ENCODE assay signal across 9 mouse cellular contexts in genomic region chr15:84960692-84961091, GRCm38 (mm10). TPM values are rescaled to one million over a fixed set of nuclear protein-coding genes. Genes with fewer than 3 reads are reported as not detected.
A peak's percentile ranks its signal among the peaks of the same experiment; 100 is the strongest.
DNase-seq lines count a peak whose midpoint lies in the region; TF ChIP-seq lines count a peak whose summit lies in the region.
"Had no signal": no experiment of that assay in that cellular context is flagged by ENCODE, and none has a peak within 500 bp of the region (broad histone marks: within the 10 kb centered on the region; RNA-seq: fewer than 3 reads in every experiment).

No protein-coding gene starts in this region.

- peak; percentile 42 to 67 for DNase-seq in adrenal gland, adult (ENCODE audit: inconsistent age in 2 of 2, low spot score in 1 of 2)
- DNase-seq in adrenal gland, postnatal 4 days (ENCODE audit: low spot score in 2 of 2): no peak
- peak; percentile 35 for DNase-seq in ovary, adult 18-20 months (ENCODE audit: low spot score)
- DNase-seq in ovary, postnatal 10 days (ENCODE audit: low spot score): no peak
- DNase-seq in layer of hippocampus, adult 2 months (ENCODE audit: low spot score in 2 of 2): peak; percentile 57 to 65
- DNase-seq in right cerebral cortex, postnatal 4 days: peak; percentile 33
- DNase-seq in yolk sac, embryonic 10.5 days (ENCODE audit: low spot score): no peak
- no peak for DNase-seq in lung, postnatal 36 days
- DNase-seq: liver had no signal

- peak overlapping the region; percentile 91 for H3K27ac ChIP-seq in layer of hippocampus, adult 2 months

- peak overlapping the region; percentile 45 for H3K4me3 ChIP-seq in layer of hippocampus, adult 2 months

- peak; percentile 62 for TF ChIP-seq CTCF in layer of hippocampus, adult 2 months (conservative IDR thresholded peaks at IDR 0.05)

RNA-seq across cellular contexts. Expression of gene 5031439G07Rik, which starts 27.7 kb away (rescaled TPM):
- total RNA-seq in adrenal gland, postnatal 4 days (2021): 10 to 100 TPM; 40.4 to 44.4 TPM
- 10 to 100 TPM; 85.0 to 95.0 TPM for total RNA-seq in layer of hippocampus, adult 2 months (2021)

RNA-seq across cellular contexts. Expression of gene Nup50, which starts 37.5 kb away (rescaled TPM):
- 10 to 100 TPM; 32.6 to 38.2 TPM for total RNA-seq in adrenal gland, postnatal 4 days (2021)
- 10 to 100 TPM; 32.0 to 33.3 TPM for total RNA-seq in layer of hippocampus, adult 2 months (2021)

RNA-seq across cellular contexts. Expression of gene Gm29666, which starts 40.9 kb away (rescaled TPM):
- under 1 TPM; 0.65 to 0.70 TPM for total RNA-seq in adrenal gland, postnatal 4 days (2021)
- total RNA-seq in layer of hippocampus, adult 2 months (2021): 1 to 10 TPM; 1.4 to 1.7 TPM

RNA-seq across cellular contexts. Expression of gene Upk3a, which starts 56.2 kb away (rescaled TPM):
- not detected for total RNA-seq in adrenal gland, postnatal 4 days (2021)
- not detected for total RNA-seq in layer of hippocampus, adult 2 months (2021)

Comparison
In these comparisons a context has a peak if more than half of its experiments do, and no peak if none do; other contexts are left out.
1. DNase-seq: peak in adrenal gland, adult (2 of 2), ovary, adult 18-20 months (single experiment), layer of hippocampus, adult 2 months (2 of 2) and right cerebral cortex, postnatal 4 days (single experiment); none in adrenal gland, postnatal 4 days (0 of 2), ovary, postnatal 10 days (single experiment), yolk sac, embryonic 10.5 days (single experiment) and lung, postnatal 36 days (single experiment).